Mouse (Mus musculus) hematopoietic multipotent progenitor cell, adult 10-12 weeks (in vitro differentiated cells): ENCODE results near the gene Camkmt. TPM values are rescaled to one million over a fixed set of nuclear protein-coding genes. Genes with fewer than 3 reads are reported as not detected.

ENCODE experiments used
- polyA plus RNA-seq: library from polyadenylated mRNA; stranded (reverse); fragments of >175 nt; gene quantifications from 2 replicates; pipeline ENCODE4 v1.2.3, GENCODE M21; 2012; ENCODE audit warnings: low replicate concordance

The Camkmt gene
- polyA plus RNA-seq = 6.7 and 8.4 TPM in 2 replicates

DNA sequence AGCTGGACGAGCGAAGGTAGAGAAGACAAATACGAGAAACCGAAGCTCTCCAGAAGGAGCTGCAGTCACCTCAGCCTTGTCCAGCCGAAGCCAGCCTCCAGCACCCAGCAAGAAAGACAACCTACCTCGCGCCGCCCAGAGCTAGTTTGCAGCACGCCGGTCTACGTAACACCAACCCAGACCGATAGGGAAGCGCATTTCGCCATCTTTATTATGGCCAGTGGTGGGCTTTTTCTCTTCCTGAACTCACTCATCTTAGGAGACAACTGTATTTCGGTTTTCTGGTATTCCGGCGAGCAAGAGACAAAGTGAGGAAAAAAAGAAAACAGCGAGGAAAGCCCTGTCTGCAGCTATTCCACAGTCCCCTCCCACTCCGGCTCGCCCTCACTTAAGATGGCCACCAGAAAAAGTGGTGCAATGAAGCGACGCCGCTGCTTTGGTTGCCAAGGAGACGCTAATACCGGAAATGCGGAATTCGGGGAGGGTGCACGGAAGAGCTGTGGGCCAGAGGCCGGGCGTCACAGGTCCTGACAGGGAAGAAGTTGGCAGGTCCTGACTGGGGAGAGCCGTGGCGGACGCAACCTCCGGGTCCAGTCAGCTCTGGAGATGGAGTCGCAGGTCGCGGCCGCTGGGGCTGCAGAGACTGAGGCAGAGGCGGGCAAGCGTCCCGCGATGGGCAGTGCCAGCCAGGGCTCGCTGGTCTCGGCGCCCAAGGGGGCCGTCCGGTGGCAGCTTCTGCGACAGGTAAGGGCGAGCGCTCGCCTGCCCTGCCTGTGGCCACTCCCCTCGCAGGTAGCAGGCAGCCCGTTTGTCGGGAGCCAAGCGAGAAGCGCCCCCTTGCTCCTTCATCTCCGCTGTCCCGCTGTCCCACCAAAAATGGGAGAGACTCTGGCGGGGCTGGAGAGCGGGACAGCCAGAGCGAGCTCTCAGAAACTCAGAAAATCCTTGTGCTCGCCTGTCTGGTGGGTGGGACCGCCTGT, at the start of gene Camkmt, which contains the start of gene Prepl:
Gene Camkmt (plus strand): TSS at position 433 of the 980 bp plus-strand sequence.
Gene Prepl (minus strand): TSS at position 122 of the 980 bp plus-strand sequence.

Other genes starting within 250 kb of the Camkmt start
- gene Ppm1b, start 133.8 kb upstream of the Camkmt start, polyA plus RNA-seq = 20.4 and 39.6 TPM in 2 replicates
- gene Slc3a1, start 62.2 kb upstream of the Camkmt start, polyA plus RNA-seq = 0.05 TPM in 1 of 2 replicates, not detected in the other
- gene Prepl, start 311 bp upstream of the Camkmt start, polyA plus RNA-seq = 0.79 and 1.2 TPM in 2 replicates